Mouse (Mus musculus) kidney, adult 9 months (tissue): ENCODE data around the gene Olfr266.

Experiments used
- DNase-seq: peaks from one replicate; pipeline ENCODE4 v3.0.0; 2022

Gene Olfr266

DNA sequence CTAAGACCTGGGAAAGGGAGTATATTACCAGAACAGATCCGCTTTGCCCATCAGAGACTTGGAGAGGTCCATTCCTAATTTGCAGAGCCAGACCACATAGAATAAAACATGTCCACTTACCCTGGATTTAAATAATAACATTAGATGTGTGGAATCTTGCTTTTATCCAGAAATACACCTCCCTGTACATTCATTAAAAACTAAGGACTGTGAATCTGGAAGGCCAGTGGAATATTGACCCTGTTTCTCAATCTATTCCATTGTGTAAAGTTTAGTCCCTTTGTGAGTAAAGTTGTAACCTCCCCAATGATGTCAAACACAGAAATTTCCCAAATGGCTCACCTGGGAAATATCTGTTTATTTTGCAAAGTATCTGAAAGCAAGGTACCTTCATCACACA, at the start of gene Olfr266:
TSS of gene Olfr266 (minus strand) at position 101 of the 400 bp plus-strand sequence.
- no peak for DNase-seq

DNA sequence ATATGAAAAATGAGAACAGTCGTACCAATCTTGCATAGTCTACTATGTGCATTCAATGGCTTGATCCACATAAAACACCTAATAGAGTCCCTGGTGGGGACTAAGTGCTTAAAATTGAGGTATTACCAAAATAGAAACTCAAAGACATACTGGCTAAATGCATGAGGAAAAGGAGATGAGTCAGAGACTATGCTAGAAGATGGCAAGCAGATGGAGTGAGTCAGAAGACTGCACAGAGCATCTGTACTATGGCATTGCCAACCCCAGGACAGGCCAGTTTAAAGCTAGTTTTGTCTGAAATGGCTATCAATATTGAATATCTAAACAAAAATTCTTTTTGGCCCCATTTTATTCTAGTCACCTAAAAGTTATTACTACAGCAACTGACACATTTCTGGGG, 49.5 kb upstream of the Olfr266 start:
- DNase-seq = no peak

DNA sequence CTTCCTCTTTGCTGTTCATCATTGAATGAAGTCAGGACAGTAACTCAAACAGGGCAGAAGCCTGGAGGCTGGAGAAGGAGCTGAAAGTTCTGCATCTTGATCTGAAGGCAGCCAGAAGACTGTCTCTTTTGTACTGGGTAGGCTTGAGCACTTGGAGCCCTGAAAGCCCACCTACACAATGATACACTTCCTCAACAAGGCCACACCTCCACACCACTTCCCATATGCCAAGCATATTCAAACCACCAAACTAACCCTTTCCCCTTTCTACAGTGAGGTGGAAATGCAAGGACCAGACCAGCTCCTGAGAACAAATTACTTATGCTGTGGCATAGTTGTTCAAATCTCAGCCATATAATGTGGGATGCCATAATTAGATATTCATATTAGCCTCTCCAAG, 46.8 kb upstream of the Olfr266 start:
- DNase-seq = no peak

GRCm38 (mm10) chr3:106832107-106832506, 6.0 kb upstream of the Olfr266 start:
- peak; percentile 13 for DNase-seq

- DNase-seq = no peak
Measured at GRCm38 (mm10) chr3:106817676-106818075, 8.4 kb downstream of the Olfr266 start.

GRCm38 (mm10) chr3:106808972-106809695, 17.0 kb downstream of the Olfr266 start:
- no peak for DNase-seq

GRCm38 (mm10) chr3:106798079-106798478, 28.0 kb downstream of the Olfr266 start:
- DNase-seq = no peak

DNA sequence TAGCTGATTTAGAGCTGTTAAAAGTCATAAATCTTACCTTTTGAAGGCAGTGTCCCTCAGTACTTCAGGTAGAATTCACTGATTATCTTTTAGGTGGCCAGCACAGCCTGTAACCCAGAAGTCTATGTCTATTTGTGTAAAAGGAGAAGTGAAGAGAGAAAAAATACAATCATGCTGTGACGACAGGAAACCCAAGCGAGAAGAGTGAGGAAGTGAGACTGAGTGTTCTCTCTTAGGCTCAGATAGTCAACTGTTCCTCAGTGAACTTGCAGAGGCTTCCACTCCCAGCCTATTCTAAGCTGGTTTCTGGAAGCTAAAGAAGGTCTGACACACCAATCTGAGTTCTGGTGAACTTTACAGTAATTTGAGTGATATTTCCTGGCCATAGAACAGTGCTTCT, 36.2 kb downstream of the Olfr266 start, which contains the start of gene Cd53:
TSS of gene Cd53 (minus strand) at position 220 of the 400 bp plus-strand sequence.
- DNase-seq = peak; percentile 14

- DNase-seq = peak; percentile 38
Measured at GRCm38 (mm10) chr3:106788440-106788887, 37.6 kb downstream of the Olfr266 start.

DNA sequence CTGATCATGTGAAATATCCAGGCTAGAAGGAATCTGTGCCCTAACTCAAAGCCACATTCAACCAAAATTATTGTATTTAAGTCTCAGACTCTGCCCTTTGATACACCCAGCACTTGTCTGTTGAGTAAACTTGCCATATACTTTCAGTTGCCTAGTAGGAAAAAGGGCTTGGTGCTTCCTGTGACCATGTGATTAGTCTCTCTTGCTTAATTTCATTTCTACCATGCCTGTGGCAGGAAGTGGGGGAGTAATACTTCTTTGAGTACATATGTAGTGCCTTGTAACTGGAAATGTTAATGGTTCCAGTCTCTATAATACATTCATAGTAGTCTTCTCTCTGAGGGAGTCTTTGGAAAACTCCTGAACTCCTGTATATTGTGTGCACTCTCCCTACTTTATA, 38.1 kb downstream of the Olfr266 start:
- peak; percentile 3 for DNase-seq

DNA sequence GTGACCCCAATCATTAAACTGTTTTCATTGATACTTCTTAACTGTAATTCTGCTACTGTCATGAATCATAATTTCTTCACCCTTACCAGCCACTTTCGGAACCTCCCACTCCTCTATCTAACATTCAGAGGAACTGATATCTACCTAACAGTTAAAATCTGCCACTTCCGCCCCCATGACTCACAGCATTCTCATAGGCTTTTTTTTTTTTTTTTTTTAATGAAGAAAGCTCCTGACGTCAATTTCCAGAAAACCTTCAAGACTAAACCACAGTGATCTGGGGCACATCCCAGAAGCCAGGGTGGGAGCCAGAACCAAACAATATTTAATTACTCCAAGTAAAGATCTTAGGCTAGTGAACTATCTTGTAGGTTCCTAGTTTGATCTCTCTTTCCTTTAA, 41.0 kb downstream of the Olfr266 start:
- DNase-seq = no peak

DNA sequence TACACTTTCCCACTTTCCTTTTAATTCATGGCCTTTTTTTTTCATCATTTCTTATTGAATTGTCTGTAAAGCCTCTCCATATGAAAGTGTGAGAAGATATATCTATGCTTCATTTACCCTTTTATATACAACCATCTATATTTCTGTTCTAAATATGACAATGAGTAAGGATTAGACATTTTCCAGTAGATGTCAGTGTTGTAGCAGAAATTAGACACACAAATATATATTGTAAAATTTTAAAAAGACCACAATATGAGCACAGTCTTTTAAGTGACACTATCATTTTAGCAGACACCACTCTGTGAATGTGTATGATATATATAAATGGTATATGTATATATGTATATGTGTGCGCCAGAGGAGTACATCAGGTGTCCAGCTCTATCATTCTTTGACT, 54.3 kb downstream of the Olfr266 start:
- DNase-seq = no peak
